Mouse (Mus musculus) liver, adult 2 months (tissue): ENCODE measurements around the gene Ddah2. TPM values are rescaled to one million over a fixed set of nuclear protein-coding genes. Genes with fewer than 3 reads are reported as not detected.

Experiments
- DNase-seq: peaks from one replicate; pipeline ENCODE4 v3.0.0-alpha.2; 2011; ENCODE audit warnings: low read depth, low spot score; ENCODE audit errors: extremely low read depth
- H3K27ac ChIP-seq: fragments of 200-500 bp; replicated peaks from 2 replicates; pipeline ENCODE4 v1.5.1; 2012; ENCODE audit warnings: low read depth, mild to moderate bottlenecking, control low read depth, inconsistent platforms, low read length; ENCODE audit not compliant: insufficient read depth
- H3K27me3 ChIP-seq: fragments of 200-500 bp; 2 replicates; pipeline ENCODE4 v1.6.1; 2012; ENCODE audit warnings: mild to moderate bottlenecking, moderate library complexity, low read length, inconsistent platforms; ENCODE audit not compliant: control insufficient read depth, insufficient read depth
- H3K36me3 ChIP-seq: fragments of 200-500 bp; 2 replicates; pipeline ENCODE4 v1.6.1; 2012; ENCODE audit warnings: low read length, inconsistent platforms; ENCODE audit not compliant: control insufficient read depth, insufficient read depth
- H3K4me1 ChIP-seq: fragments of 200-500 bp; 2 replicates; pipeline ENCODE4 v1.6.1; 2011; ENCODE audit warnings: low read length; ENCODE audit not compliant: control insufficient read depth, insufficient read depth
- H3K4me3 ChIP-seq: fragments of 200-500 bp; 2 replicates; pipeline ENCODE4 v1.5.1; 2011; ENCODE audit warnings: low read depth, mild to moderate bottlenecking, control low read depth, low read length, moderate library complexity; ENCODE audit not compliant: insufficient read depth
- H3K79me2 ChIP-seq: fragments of 200-500 bp; 2 replicates; pipeline ENCODE4 v1.6.1; 2012; ENCODE audit warnings: inconsistent platforms, mild to moderate bottlenecking, low read length, moderate library complexity; ENCODE audit not compliant: control insufficient read depth, insufficient read depth
- H3K9ac ChIP-seq: fragments of 200-500 bp; 2 replicates; pipeline ENCODE4 v1.6.1; 2012; ENCODE audit warnings: low read depth, mild to moderate bottlenecking, control low read depth, inconsistent platforms, low read length
- CTCF ChIP-seq: fragments of 200-500 bp; IDR thresholded peaks from 2 replicates; pipeline ENCODE4 v1.5.1; 2011; ENCODE audit warnings: low read depth, low read length, control low read depth
- POLR2A ChIP-seq: fragments of 200-500 bp; IDR thresholded peaks from 2 replicates; pipeline ENCODE4 v1.6.1; 2011; ENCODE audit warnings: low read length, control low read depth; ENCODE audit not compliant: insufficient read depth; ENCODE audit errors: extremely low read depth
- WGBS: fragments of 180-500 bp; shearing (Covaris S2); methylation state at CpG from one replicate; pipeline ENCODE4 v1.1.7; 2018; 5-methylcytosine and 5-hydroxymethylcytosine counted together
- polyA plus RNA-seq: library from polyadenylated mRNA; depleted of rRNA; stranded (reverse); fragments of >200 nt; gene quantifications from 2 replicates; pipeline ENCODE4 v1.2.3, GENCODE M21; 2012; rRNA removed
- total RNA-seq: library from RNA; depleted of rRNA; stranded (reverse); fragments of >200 nt; gene quantifications from 2 replicates; pipeline ENCODE4 v1.2.3, GENCODE M21; 2014; rRNA removed

The Ddah2 gene
- total RNA-seq: 3.0 and 3.6 TPM in 2 replicates
- polyA plus RNA-seq: 3.8 and 3.9 TPM in 2 replicates

- Histone ChIP-seq H3K27me3 (no peaks in the 10 kb centered on the region), H3K4me3 (peak within 1 kb of the TSS; percentile 62), H3K9ac (peak within 1 kb of the TSS; percentile 62), H3K36me3 (peaks cover 7% of the 10 kb centered on the region; the same call in 1 of the 2 replicates), H3K27ac (peak within 1 kb of the TSS; percentile 51), H3K4me1 (peaks cover 3% of the 10 kb centered on the region; the same call in 1 of the 2 replicates), H3K79me2 (no peaks in the 10 kb centered on the region)
- no peak for DNase-seq
- WGBS: 3% methylated on average over 57 of the region's 57 CpGs
- 0 out of 2 replicates have a peak, but pooled peaks have one; percentile 20 for TF ChIP-seq POLR2A
- peak; percentile 81 for TF ChIP-seq CTCF
These were observed at the start of gene Ddah2 for GRCm38 (mm10) chr17:35058911-35059892. Gene Ddah2, plus strand, starts transcription at chr17:35059035.

DNA sequence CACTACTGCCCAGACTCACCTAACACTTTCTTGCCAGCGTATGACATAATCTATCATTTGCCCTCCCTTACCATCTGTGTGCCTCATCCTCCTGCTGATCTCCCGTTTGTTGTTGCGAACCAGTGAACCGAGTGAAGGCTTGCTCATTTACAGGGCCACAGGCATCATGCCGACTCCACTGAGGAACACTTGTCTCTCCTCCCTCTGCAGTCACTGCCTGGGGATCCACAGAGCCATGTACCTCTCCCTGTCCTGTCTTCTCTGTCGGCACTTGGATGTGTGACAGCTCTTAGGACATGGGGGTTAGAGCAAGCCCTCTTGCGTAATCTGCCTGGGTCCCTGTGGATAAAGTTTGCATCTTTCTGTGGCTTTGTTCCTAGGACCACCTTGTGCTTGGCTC lies 49.2 kb upstream of the Ddah2 start:
- H3K4me1 ChIP-seq: no peaks in the 10 kb centered on the region
- no peak overlapping the region for H3K4me3 ChIP-seq
- no peaks in the 10 kb centered on the region for H3K27me3 ChIP-seq
- no peaks in the 10 kb centered on the region for H3K79me2 ChIP-seq
- no peak overlapping the region for H3K9ac ChIP-seq
- no peak for TF ChIP-seq CTCF
- TF ChIP-seq POLR2A: no peak
- WGBS: 77% methylated on average over 7 of the region's 7 CpGs
- H3K27ac ChIP-seq: no peak overlapping the region
- H3K36me3 ChIP-seq: peaks cover 6% of the 10 kb centered on the region; the same call in 1 of the 2 replicates
- DNase-seq: no peak

DNA sequence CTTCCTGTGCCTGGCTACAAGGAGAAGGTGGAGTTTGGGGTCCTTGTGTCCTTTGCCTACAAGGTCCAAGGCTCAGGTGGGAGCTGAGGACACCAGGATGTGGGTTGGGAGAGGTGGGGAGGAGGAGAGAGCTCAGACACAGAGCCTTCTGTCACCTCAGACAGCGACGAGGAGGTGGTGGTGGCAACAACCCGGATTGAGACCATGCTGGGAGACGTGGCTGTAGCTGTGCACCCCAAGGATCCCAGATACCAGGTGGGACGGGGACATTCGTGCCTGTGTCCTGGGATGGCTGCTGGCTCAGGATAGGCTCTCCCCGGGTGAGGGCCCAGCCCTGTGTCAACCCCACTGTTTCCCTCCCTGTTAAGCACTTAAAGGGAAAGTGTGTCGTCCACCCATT lies 47.4 kb upstream of the Ddah2 start:
- H3K27ac ChIP-seq: no peak overlapping the region
- no peak overlapping the region for H3K9ac ChIP-seq
- H3K27me3 ChIP-seq: no peaks in the 10 kb centered on the region
- no peak overlapping the region for H3K4me3 ChIP-seq
- 95% methylated on average over 8 of the region's 8 CpGs for WGBS
- peaks cover 5% of the 10 kb centered on the region; the same call in 1 of the 2 replicates for H3K36me3 ChIP-seq
- TF ChIP-seq POLR2A (no peak), CTCF (no peak)
- DNase-seq: no peak
- H3K4me1 ChIP-seq: no peaks in the 10 kb centered on the region
- H3K79me2 ChIP-seq: no peaks in the 10 kb centered on the region

- no peak for DNase-seq
- H3K36me3 ChIP-seq: peaks cover 5% of the 10 kb centered on the region; the same call in 1 of the 2 replicates
- H3K9ac ChIP-seq: no peak overlapping the region
- no peak for TF ChIP-seq POLR2A
- no peak for TF ChIP-seq CTCF
- 89% methylated on average over 13 of the region's 13 CpGs for WGBS
- H3K4me1 ChIP-seq: no peaks in the 10 kb centered on the region
- H3K27me3 ChIP-seq: no peaks in the 10 kb centered on the region
- no peak overlapping the region for H3K27ac ChIP-seq
- no peaks in the 10 kb centered on the region for H3K79me2 ChIP-seq
- no peak overlapping the region for H3K4me3 ChIP-seq
These were observed 46.4 kb upstream of the Ddah2 start for GRCm38 (mm10) chr17:35012430-35012829.

DNA sequence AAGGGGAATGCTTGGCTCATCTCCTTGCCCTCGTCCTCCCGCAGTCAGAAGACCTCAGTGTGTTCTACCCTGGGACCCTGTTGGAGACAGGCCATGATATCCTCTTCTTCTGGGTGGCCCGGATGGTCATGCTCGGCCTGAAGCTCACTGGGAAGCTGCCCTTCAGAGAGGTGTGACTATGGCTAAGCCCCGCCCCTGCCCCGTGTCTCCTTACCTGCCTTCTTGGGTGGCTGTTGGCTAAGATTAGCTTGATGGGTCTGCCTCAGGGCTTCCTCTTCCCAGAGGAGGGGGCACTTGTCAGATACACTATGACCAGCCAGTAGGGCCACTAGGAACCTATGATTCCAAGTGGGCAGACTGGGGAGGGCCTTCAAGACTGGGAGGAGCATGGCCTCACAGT lies 45.6 kb upstream of the Ddah2 start:
- no peak overlapping the region for H3K9ac ChIP-seq
- no peaks in the 10 kb centered on the region for H3K4me1 ChIP-seq
- H3K79me2 ChIP-seq: no peaks in the 10 kb centered on the region
- DNase-seq: no peak
- no peak for TF ChIP-seq CTCF
- no peak for TF ChIP-seq POLR2A
- H3K27me3 ChIP-seq: no peaks in the 10 kb centered on the region
- no peak overlapping the region for H3K27ac ChIP-seq
- 87% methylated on average over 6 of the region's 6 CpGs for WGBS
- H3K4me3 ChIP-seq: no peak overlapping the region
- peaks cover 2% of the 10 kb centered on the region; the same call in 1 of the 2 replicates for H3K36me3 ChIP-seq
